Mouse (Mus musculus): ENCODE data around the gene Ggt1.

Gene Ggt1

DNA sequence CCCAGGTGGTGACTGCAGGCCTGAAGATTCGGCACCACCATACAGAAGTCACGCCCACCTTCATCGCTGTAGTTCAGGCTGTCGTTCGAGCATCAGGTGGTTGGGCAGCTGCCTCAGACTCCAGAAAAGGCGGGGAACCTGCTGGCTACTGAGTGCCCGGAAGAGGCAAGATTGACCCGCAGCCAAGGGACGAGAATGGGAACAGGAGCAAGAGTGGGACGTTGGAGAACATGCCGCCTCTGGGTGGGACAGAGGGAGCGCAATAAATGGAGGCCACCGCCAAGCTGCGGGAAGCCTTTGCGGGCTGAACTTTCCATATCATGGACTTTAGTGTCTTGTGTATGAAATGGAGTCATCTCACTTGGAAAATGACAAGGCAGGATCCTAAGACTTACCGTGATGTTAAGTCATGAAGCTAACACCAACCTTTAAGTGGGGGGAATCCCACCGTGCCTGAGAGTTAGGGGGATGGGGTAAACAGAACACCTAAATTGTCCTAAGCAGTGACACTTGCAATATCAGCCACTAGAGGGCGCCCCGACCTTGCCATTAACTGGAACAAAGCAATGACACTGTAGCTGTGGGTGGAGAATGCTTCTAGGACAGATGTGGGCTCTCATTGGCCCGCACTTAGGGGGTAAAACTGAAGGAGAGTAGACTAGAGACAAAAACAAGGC, 24.6 kb downstream of the Ggt1 start:
- DNase-seq = peak; percentile 95

DNA sequence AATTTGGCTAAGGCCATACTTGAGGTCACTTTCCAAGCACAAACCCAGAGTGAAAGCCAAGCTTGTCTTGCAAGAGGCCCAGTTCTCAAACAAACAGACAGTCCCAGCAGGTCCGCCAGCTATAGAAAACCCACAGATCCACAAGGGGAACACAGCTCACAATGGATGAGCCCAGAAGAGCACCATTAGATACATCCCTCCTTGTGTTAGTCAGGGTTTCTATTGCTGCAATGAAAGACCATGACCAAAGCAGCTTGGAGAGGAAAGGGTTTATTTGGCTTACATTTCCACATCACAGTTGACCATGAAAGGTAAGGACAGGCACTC, 25.1 kb downstream of the Ggt1 start:
- no peak for DNase-seq

DNA sequence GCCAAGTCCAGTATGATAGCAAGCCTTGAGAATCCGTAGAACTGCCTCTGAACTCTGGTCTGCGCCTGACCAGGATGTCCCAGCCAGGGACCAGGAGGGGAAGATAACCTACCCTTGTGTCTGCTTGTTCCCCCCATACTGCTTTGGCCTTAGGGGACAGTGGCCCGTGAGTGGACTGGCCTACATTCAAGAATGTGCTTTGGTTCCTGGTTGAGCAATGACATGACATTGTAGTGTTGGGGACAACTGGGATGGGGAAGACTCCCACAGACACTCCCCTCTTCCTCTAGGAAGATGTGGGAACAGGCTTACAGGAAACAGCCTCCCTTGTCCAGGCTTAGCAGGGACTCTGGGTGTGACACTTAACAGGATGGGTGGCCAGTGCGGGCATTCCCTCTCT, 26.4 kb downstream of the Ggt1 start:
- DNase-seq = peak; percentile 13

- DNase-seq = peak; percentile 60
Measured at GRCm38 (mm10) chr10:75588336-75588735, 26.9 kb downstream of the Ggt1 start.

DNA sequence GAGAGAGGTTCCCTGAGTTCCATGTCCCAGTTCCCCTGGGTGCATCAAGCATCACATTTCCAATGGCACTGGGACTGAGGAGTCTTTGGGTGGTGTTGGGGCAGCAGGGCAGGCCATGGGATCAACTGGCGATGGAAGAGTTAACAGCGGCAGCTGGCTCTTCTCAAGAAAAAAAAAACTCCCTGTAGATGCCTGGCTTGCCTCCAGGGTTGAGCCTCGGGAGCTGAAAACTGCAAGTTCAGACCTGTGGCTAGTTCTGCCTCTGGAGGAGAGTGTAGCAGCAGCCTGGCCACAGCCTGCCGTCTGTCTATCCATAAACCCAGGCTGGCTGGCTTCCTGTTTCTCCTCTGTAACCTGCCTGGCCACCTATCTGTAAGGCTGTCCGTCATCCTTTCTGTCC, 27.7 kb downstream of the Ggt1 start, which contains the start of gene Ggt5:
TSS of gene Ggt5 (plus strand) at position 212 of the 400 bp plus-strand sequence.
- DNase-seq = peak; percentile 60

DNA sequence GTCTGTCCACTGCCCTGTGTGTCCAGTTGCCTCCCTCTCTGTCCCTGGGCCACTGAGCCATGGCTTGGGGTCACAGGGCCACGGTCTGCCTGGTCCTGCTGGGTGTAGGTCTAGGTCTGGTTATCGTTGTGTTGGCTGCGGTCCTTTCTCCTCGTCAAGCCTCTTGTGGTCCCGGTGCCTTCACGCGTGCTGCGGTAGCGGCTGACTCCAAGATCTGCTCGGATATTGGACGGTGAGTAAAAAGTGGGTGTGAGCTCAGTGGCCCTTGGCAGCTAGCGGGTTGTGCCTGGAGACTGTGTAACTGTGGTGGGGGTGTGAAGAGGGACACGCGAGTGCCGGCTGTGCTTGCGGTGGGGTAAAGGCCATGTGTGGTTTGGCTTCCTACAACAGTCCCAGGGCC, 28.2 kb downstream of the Ggt1 start:
- peak; percentile 19 for DNase-seq

DNA sequence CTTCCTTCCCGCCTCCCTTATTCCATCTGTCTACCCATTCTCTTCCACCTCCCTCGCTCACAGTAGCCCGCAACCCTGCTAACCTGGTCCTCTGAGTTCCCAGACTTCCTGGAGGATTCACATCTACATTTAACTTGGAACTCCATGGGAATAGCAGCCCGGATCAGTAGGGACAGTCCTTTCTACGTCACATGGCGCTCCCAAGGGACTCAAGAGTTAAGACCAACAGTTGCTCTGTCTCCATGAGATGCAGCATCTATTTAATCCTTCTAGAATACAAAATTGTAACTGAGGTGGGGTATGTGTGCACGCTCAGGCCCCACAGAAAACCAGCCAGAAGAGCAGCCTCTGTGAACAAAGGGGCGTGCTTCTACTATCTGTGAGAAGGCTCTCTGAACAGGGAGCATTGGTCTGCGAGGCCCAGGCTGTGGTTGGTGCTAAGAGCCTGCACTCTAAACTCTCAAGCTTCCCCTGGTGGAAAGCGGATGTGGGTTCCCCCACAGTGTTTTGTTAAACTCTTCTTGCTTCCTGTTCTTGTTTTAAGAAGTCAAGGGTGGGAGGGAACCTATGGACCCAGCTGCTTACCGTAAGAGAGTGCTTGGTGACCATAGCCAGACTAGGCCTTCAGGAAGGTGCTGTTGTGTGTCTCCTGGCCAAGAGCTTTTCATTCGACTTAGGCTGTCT, 29.9 kb downstream of the Ggt1 start:
- DNase-seq = peak; percentile 54

DNA sequence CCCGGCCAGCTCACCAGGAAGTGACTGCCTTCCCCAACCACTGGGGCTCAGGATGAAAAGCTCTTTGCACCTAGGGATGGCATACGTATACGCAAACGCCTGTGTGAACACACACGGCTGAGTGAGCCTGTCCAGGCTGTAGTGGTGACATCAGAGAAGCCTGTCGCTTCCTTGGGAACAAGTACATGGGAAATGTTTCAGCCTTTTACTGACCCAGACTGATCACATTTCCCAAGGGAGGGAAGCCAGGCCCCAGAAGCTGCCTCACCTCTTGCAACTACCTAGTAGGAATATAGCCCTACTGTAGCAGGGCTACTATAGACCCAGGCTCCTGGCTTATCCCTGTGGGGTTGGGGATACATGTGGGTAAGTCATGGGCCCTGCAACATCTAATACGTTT, 31.2 kb downstream of the Ggt1 start:
- DNase-seq = no peak

GRCm38 (mm10) chr10:75595981-75596380, 34.6 kb downstream of the Ggt1 start:
- DNase-seq = no peak

GRCm38 (mm10) chr10:75600189-75600730, 38.9 kb downstream of the Ggt1 start:
- DNase-seq = no peak

- no peak for DNase-seq
Measured at GRCm38 (mm10) chr10:75605162-75605846, 43.9 kb downstream of the Ggt1 start.

DNA sequence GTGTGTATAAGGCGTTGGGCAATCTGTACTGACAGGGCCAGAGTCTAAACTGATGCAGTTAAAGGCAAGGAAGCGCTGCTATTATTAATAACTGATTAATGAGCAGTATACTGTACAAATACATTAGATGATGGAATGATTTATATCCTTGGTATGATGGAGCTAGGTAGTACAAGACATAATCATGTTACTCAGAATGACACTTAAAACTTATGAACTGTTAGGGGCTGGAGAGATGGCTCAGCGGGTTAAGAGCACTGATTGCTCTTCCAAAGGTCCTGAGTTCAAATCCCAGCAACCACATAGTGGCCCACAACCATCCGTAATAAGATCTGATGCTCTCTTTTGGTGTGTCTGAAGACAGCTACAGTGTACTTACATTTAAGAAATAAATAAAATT, 45.8 kb downstream of the Ggt1 start:
- DNase-seq = no peak

DNA sequence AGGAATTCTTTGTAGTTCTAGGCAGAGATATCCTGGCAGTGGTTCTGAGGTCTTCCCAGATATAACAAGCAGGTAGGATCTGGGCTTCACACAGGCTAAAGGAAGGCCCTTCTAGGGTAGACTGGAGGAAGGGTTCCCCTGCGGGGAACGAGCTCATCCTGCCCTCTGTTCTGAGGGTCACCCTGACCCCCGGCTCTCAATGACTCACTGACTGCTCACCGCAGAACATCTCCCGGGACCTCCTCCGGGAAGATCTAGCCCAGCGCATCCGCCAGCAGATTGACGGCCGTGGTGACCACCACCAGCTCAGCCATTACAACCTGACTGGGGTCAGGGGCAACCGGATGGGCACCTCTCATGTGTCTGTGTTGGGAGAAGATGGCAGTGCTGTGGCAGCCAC, 47.6 kb downstream of the Ggt1 start:
- no peak for DNase-seq

DNA sequence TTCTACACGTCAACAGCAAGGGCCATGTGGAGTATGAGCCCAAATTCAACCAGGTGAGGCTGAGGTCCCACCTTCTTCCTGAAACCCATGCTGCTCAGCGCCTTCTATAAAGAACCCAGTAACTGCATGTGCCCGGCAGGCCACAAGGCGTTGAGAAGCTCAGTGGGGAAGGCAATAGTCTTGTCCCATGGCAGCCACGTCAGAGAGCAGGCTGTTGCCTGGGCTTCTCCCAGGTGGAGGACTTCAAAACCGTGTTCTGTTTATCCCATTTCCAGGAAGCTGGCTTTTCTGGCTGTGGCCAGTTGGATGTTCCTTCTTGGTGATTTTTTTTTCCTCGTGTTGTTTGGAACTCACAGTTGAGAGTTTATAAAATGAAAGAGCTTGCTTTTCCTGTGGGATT, 49.1 kb downstream of the Ggt1 start:
- DNase-seq = no peak

DNA sequence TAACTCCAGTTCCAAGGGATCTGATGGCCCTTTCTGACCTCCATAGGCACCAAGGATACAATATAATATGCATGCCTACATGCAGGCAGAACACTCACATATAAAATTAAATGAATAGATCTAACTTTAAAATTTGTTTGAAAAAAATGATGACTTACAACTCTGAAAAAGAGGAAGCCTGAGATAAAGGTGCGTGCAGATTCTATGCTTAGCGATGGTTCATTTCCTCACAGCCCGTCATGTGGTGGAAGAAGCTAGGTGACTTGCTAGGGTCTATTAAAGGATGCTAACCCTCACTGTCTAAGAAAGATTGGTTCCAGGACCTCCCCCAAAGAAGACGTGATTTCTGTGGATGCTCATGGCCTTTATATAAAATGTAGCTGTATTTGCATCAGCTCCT, 54.6 kb downstream of the Ggt1 start:
- DNase-seq = no peak

DNA sequence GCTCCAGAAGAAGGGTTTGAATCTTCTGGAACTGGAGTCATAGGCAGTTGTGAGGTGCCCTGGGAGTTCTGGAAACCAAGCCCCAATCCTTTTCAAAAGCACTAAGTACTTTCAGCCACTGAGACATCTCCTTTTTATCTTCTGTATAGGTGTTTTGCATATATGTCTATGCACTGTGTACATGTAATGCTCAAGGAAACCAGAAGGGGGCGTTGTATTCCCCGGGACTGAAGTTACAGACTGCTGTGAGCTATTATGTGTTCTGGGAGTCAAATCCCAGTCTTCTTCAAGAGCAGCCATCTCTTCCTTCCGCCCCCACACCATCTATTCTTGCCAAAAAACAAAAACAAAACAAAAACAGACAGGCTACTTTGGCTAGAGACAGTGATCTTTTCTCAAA, 59.4 kb downstream of the Ggt1 start:
- no peak for DNase-seq

DNA sequence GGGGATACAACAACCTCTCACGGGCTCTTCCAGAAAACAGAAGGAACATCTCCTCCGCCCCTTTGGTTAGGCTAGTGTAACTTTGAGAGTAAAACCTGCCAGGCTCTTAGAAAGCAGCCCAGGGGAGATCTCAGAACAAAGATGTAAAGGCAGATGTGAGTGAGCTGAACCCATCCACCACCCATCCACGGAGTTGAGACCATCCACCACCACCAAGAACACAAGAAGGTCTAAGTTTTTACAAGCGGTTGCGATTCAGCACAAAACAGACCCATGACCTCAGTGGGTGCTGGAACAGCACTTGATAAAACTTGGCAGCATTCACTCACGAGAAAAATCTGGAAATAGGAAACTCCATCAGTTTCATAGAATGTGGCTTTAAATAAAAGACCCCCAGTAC, 64.5 kb downstream of the Ggt1 start:
- no peak for DNase-seq

- no peak for DNase-seq
Measured at GRCm38 (mm10) chr10:75626991-75627390, 65.6 kb downstream of the Ggt1 start.

DNA sequence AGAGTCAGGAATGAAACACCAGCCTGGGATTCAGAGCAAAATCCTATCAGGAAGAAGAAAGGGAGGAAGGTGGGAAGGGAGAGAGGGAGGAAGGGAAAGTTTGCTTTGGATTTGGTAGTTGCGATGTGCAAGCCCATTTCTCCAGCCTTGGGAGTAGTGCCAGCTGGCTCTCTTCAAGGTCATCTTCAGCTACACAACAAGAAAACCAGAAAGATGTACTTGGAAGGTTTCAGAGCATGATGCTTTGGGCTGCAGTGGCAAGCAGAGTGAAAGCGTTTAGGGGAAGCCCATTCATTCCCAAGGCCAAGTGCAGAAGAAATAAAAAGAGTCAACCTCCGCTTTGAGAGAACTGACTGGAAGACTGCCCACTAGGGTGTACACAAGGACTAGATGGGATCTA, 66.1 kb downstream of the Ggt1 start:
- no peak for DNase-seq

GRCm38 (mm10) chr10:75632633-75633032, 71.2 kb downstream of the Ggt1 start:
- no peak for DNase-seq

- no peak for DNase-seq
Measured at GRCm38 (mm10) chr10:75633048-75633447, 71.6 kb downstream of the Ggt1 start.

DNA sequence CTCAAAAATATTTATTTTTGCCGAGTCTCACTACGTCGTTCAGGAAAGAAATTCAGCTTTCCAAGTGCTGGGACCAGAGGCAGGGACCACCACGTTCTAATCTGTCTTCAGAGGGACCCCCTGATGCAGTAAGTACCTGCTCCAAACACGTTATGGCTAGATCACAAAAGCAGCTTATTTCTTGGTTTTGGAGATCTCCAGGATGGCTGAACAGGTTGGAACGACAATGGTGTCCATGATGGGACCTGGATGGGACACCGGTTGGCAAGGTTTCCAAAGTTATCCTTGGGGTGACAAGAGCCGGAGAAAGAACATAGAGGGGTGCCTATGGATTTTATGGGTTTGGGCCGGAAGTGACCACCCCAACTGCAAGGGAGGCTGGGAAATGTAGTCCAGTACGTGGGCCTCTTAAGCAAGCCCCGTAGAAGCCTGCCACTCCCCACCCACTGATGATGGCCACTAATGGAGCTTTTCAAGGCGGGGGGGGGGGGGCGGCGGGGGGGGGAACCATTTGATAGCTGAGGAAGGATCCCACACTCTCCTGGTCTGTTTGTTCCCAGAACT, 72.3 kb downstream of the Ggt1 start:
- DNase-seq = no peak

DNA sequence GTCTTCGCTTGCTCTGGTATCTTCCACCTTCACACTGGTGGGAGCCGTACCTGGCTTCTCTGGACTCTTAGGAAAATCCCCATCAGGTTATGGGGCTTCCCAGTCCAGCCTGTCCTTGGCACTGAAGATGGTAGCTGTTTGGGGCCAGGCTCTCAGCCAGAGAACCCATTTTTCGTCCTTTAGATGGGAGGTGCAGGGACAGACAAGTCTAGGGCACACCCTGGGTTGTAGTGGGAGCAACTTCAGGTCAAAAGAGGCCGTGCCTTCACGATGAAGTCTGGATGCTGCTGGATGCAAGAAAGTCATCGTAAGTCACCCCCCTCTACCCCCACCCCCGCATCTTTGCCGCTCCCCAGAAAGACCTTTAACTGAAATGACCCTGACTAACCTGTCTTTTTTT, 73.2 kb downstream of the Ggt1 start:
- no peak for DNase-seq
